Mouse (Mus musculus) CH12.LX (cell line): ENCODE results near the gene Gm48551.

Source experiments
- CTCF ChIP-seq, 2 experiments: IDR thresholded peaks in 1 of 2; conservative IDR thresholded peaks in 1 of 2; 2 replicates each; pipeline ENCODE4 v1.5.1; 2011 to 2012; ENCODE audit warnings: low read depth in 2 of 2, low read length in 2 of 2, improper control_type of control experiment in 1 of 2, inconsistent platforms in 1 of 2, mild to moderate bottlenecking in 1 of 2, moderate library complexity in 1 of 2
- EP300 ChIP-seq: IDR thresholded peaks from 2 replicates; pipeline ENCODE4 v1.6.1; 2011; ENCODE audit warnings: low read length, improper control_type of control experiment
- POLR2AphosphoS2 ChIP-seq: IDR thresholded peaks from 2 replicates; pipeline ENCODE4 v1.6.1; 2011; ENCODE audit warnings: low read depth, low read length, improper control_type of control experiment

GRCm38 (mm10) chr10:81336558-81336957 lies 47.7 kb upstream of the Gm48551 start:
- TF ChIP-seq CTCF (conservative IDR thresholded peaks at IDR 0.05 in 1 of 2, IDR thresholded peaks at IDR 0.05 in 1 of 2; ENCODE audit: low read depth in 2 of 2, low read length in 2 of 2) (no peak), EP300 (no peak), POLR2AphosphoS2 (no peak)
